Mouse (Mus musculus): ENCODE measurements at regions not wholly inside any gene's neighbourhood (a gene's known extent, or its start where the extent isn't known, plus 50 kb on each side); places are given as distances from the start of the nearest gene placed in this dataset.

GRCm38 (mm10) chrX:140165966-140166365, 103.3 kb downstream of the Pih1h3b start:
- TF ChIP-seq CTCF (IDR thresholded peaks at IDR 0.05; ENCODE audit: low read depth): no peak
- TF ChIP-seq EP300 (IDR thresholded peaks at IDR 0.05; ENCODE audit: low read depth): no peak

Measured in liver, embryonic 14.5 days (tissue).